Mouse (Mus musculus) left cerebral cortex, adult 8-10 months (tissue): ENCODE data around the gene Ifit3b. TPM values are rescaled to one million over a fixed set of nuclear protein-coding genes. Genes with fewer than 3 reads are reported as not detected.
A peak's percentile ranks its signal among the peaks of the same experiment; 100 is the strongest.
"Not testable (repeated sequence)": the region's sequence is repeated elsewhere in the genome, so short reads cannot be mapped to it uniquely, and the experiment has no call there.

Experiments
- DNase-seq, 2 experiments: peaks; one replicate each; pipeline ENCODE4 v3.0.0; 2022; ENCODE audit warnings: low spot score in 2 of 2
- total RNA-seq, 4 experiments: library from RNA; stranded (reverse); gene quantifications; 2 replicates each; pipeline ENCODE4 v1.2.4; 2022

Ifit3b gene
- total RNA-seq, 4 experiments from 2014 or later: 3.5 to 6.3 (median 4.4) TPM

- no peak for DNase-seq
Observed at GRCm38 (mm10) chr19:34605472-34605871, 2.3 kb upstream of the Ifit3b start.

- not testable (repeated sequence) for DNase-seq
Observed at GRCm38 (mm10) chr19:34610118-34610517, 2.3 kb downstream of the Ifit3b start.

- not testable (repeated sequence) for DNase-seq
Observed at GRCm38 (mm10) chr19:34612243-34613001, 4.7 kb downstream of the Ifit3b start.

GRCm38 (mm10) chr19:34620871-34621270 lies 13.1 kb downstream of the Ifit3b start:
- DNase-seq: no peak

GRCm38 (mm10) chr19:34623781-34624180 lies 16.0 kb downstream of the Ifit3b start:
- DNase-seq: no peak

GRCm38 (mm10) chr19:34624663-34625062 lies 16.9 kb downstream of the Ifit3b start:
- DNase-seq: no peak

GRCm38 (mm10) chr19:34627496-34627895 lies 19.7 kb downstream of the Ifit3b start:
- no peak for DNase-seq

- DNase-seq: no peak
Observed at GRCm38 (mm10) chr19:34631487-34631886, 23.7 kb downstream of the Ifit3b start.

GRCm38 (mm10) chr19:34633484-34633883 lies 25.7 kb downstream of the Ifit3b start:
- DNase-seq: no peak

- peak; percentile 13 to 30 for DNase-seq
Observed at GRCm38 (mm10) chr19:34636933-34637557, 29.3 kb downstream of the Ifit3b start.

GRCm38 (mm10) chr19:34640623-34641022 lies 32.9 kb downstream of the Ifit3b start, which contains the start of the genes Ifit1bl2 and Ifit1:
Gene Ifit1bl2 (minus strand): TSS chr19:34640743.
Gene Ifit1 (plus strand): TSS chr19:34640871.
- DNase-seq: no peak

GRCm38 (mm10) chr19:34642616-34643015 lies 34.8 kb downstream of the Ifit3b start:
- DNase-seq: no peak

GRCm38 (mm10) chr19:34647630-34648029 lies 39.9 kb downstream of the Ifit3b start:
- not testable (repeated sequence) for DNase-seq

GRCm38 (mm10) chr19:34650276-34650675 lies 42.5 kb downstream of the Ifit3b start:
- no peak for DNase-seq

GRCm38 (mm10) chr19:34650997-34651396 lies 43.2 kb downstream of the Ifit3b start:
- no peak for DNase-seq

- DNase-seq: no peak
Observed at GRCm38 (mm10) chr19:34655227-34655805, 47.5 kb downstream of the Ifit3b start.

GRCm38 (mm10) chr19:34656511-34657298 lies 48.9 kb downstream of the Ifit3b start:
- no peak for DNase-seq

GRCm38 (mm10) chr19:34662067-34662507 lies 54.3 kb downstream of the Ifit3b start:
- DNase-seq: peak; percentile 26 to 37

GRCm38 (mm10) chr19:34662740-34663139 lies 55.0 kb downstream of the Ifit3b start:
- no peak for DNase-seq
